Mouse (Mus musculus) cerebellum, adult 2 months (tissue): ENCODE data around the gene Spty2d1. TPM values are rescaled to one million over a fixed set of nuclear protein-coding genes. Genes with fewer than 3 reads are reported as not detected.

Experiments used
- DNase-seq, 2 experiments: peaks; one replicate each; pipeline ENCODE4 v3.0.0; 2021
- H3K27ac ChIP-seq: fragments of 200-500 bp; 2 replicates; pipeline ENCODE4 v1.5.1; 2012; ENCODE audit warnings: low read length, control low read depth, inconsistent platforms; ENCODE audit not compliant: insufficient read depth
- H3K27me3 ChIP-seq: fragments of 200-500 bp; 2 replicates; pipeline ENCODE4 v1.6.1; 2012; ENCODE audit warnings: inconsistent platforms, mild to moderate bottlenecking, low read length, moderate library complexity; ENCODE audit not compliant: control insufficient read depth, insufficient read depth
- H3K4me1 ChIP-seq: fragments of 200-500 bp; 2 replicates; pipeline ENCODE4 v1.6.1; 2011; ENCODE audit warnings: low read length; ENCODE audit not compliant: control insufficient read depth, insufficient read depth
- H3K4me3 ChIP-seq: fragments of 200-500 bp; replicated peaks from 2 replicates; pipeline ENCODE3; 2011; ENCODE audit warnings: mild to moderate bottlenecking, low read depth, low read length, control low read depth; ENCODE audit not compliant: insufficient read depth
- CTCF ChIP-seq: fragments of 200-500 bp; IDR thresholded peaks from 2 replicates; pipeline ENCODE4 v1.5.1; 2011; ENCODE audit warnings: low read depth, mild to moderate bottlenecking, control low read depth, low read length, moderate library complexity, borderline replicate concordance; ENCODE audit not compliant: insufficient read depth
- POLR2A ChIP-seq: fragments of 200-500 bp; IDR thresholded peaks from 2 replicates; pipeline ENCODE4 v1.6.1; 2011; ENCODE audit warnings: low read length, control low read depth, borderline replicate concordance; ENCODE audit not compliant: insufficient read depth
- whole genome bisulfite sequencing: fragments of 180-500 bp; shearing (Covaris S2); methylation state at CpG from one replicate; pipeline ENCODE4 v1.1.7; 2018; 5-methylcytosine and 5-hydroxymethylcytosine counted together
- polyA plus RNA-seq: library from polyadenylated mRNA; depleted of rRNA; stranded (reverse); fragments of >200 nt; gene quantifications from 2 replicates; pipeline ENCODE4 v1.2.3, GENCODE M21; 2012; rRNA removed

The Spty2d1 gene
- polyA plus RNA-seq, result 11.2 and 11.3 TPM in 2 replicates

DNA sequence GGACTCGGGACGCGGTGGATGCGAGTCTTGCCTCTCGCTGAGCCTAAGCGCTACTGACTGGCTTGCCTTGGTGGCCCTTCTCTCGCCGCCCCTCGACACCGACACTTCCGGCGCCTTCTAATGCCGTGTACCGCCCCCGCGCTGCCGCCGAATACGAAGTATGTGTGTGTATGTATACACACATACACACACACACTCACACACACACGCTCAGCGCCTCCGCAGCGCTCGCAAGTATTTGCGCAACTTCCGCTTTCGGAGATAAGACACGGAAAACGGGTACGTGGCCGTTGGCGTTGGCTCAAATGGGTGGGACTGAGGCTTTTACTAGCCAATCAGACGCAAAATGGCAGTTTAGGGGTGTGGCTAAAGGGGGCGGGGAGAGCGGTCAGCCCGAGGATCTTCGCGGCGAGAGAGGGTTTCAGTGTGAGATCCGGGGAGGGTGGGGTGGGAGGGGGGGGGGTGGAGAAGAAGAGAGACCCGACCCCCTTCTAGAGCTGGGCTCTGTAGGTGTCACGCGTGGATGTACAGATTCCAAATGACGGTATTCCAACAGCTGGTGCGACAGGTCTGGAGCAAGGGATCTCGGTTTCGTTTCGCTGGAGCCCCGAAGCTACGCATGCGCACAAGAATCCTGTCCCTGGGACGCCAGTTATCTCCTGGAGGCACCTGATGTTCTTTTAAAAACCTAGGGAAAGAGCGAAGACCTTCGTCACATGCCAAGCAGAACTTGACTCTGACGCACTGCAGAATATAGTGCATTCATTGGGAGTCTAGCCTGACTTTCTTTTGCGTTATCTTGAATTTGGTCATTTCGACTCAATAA, at the start of gene Spty2d1:
Spty2d1 (minus strand) TSS at position 244 of the 826 bp plus-strand sequence.
- Histone ChIP-seq H3K27ac (peak within 1 kb of the TSS; percentile 70), H3K27me3 (no peaks in the 10 kb centered on the region), H3K4me3 (peak within 1 kb of the TSS; percentile 86), H3K4me1 (peaks cover 5% of the 10 kb centered on the region)
- peak; percentile 98 to 100 for DNase-seq
- WGBS, result under 1% methylated on average over 57 of the region's 57 CpGs
- TF ChIP-seq POLR2A (peak; percentile 82), CTCF (no peak)

DNA sequence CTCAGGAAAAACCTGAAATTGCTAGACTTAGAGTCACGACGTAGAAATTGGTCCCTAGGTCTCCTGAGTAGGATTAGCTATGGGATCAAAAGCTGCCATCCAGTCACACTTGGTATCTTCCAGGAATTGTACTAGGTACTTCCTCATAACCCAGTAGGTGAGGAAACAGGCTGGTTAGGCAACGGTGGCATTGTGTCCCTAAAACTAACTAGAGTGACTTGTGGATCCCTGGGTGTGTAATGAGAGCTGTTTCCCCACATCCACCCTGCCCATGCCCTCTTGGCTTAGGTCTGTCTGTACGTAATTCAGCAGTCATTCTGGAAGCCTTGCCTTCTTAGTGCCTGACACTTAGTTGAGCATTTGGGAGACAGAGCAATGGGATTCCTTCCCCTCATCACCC, 48.1 kb upstream of the Spty2d1 start:
- H3K27me3 ChIP-seq, result no peaks in the 10 kb centered on the region
- no peak for TF ChIP-seq CTCF
- no peak for TF ChIP-seq POLR2A
- DNase-seq, result no peak
- no peak overlapping the region for H3K27ac ChIP-seq
- H3K4me3 ChIP-seq, result no peak overlapping the region
- WGBS, result 90% methylated on average over 4 of the region's 4 CpGs
- H3K4me1 ChIP-seq, result peaks cover 17% of the 10 kb centered on the region

DNA sequence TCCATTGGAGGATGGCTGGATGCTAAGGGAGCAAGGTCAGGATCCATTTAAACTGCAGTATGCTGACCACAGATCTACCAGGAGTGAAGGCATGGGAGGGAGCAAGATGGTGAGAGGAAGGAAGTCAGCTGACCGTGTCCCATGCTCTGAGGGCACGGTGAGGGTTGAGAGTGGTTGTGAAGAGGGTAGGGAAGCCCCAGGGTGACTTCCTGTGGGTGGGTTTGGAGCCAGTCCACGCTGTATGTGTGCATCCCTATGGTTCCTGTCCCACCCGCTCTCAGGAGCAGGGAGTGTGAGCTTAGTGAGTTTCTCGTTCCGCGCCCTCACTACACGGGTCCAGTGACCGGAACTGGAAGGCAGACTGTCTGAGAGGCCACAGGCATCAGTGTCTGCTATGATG, 47.5 kb upstream of the Spty2d1 start:
- H3K27me3 ChIP-seq, result no peaks in the 10 kb centered on the region
- 86% methylated on average over 9 of the region's 9 CpGs for WGBS
- no peak overlapping the region for H3K27ac ChIP-seq
- no peak for DNase-seq
- no peak overlapping the region for H3K4me3 ChIP-seq
- TF ChIP-seq POLR2A (no peak), CTCF (no peak)
- H3K4me1 ChIP-seq, result peaks cover 17% of the 10 kb centered on the region

DNA sequence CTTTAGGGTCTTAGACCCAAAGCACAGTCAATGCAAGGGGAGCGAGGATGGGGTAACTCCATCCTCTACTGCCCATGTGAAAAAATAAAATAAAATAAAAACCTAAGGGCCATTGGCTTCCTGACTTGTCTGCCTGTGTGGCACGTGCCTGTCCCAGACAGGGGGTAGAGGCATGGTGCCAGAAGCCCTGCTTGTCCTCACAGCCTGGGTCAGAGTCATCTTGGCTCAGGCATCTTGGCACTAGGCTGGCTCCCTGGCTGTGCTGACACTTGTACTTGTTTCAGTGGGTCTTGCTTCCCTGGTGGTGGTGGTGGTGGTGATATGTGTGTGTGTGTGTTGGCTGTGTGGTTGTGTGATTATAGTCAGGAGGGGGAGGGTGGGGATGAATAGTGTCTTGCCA, 46.5 kb upstream of the Spty2d1 start:
- TF ChIP-seq CTCF, result no peak
- DNase-seq, result peak; percentile 44 to 67
- WGBS, result 51% methylated on average over 2 of the region's 2 CpGs
- peaks cover 17% of the 10 kb centered on the region for H3K4me1 ChIP-seq
- no peaks in the 10 kb centered on the region for H3K27me3 ChIP-seq
- no peak overlapping the region for H3K4me3 ChIP-seq
- H3K27ac ChIP-seq, result no peak overlapping the region

DNA sequence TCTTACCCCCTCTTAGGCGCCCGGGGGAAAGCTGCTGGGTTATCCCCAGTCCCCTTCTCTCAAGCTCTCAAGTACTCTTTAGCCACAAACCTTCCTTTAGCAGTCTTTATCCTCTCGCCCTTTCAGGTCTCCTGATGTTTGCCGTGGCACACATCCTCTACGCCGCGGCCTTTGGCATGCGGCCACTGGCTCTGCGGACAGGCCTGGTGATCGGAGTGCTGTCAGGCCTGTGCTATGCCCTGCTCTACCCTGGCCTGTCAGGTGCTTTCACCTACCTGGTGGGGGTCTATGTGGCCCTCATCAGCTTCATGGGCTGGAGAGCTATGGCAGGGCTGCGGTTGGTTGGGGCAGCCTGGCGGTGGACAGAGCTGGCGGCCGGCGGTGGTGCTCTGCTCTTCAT, 45.1 kb upstream of the Spty2d1 start:
- DNase-seq, result no peak
- H3K4me1 ChIP-seq, result peaks cover 17% of the 10 kb centered on the region
- no peaks in the 10 kb centered on the region for H3K27me3 ChIP-seq
- TF ChIP-seq POLR2A (no peak), CTCF (no peak)
- no peak overlapping the region for H3K4me3 ChIP-seq
- 75% methylated on average over 15 of the region's 15 CpGs for WGBS
- H3K27ac ChIP-seq, result no peak overlapping the region

- DNase-seq, result peak; percentile 50 to 51
- WGBS, result 4% methylated on average over 3 of the region's 3 CpGs
- TF ChIP-seq POLR2A, result no peak
- TF ChIP-seq CTCF, result no peak
- Histone ChIP-seq H3K27ac (no peak overlapping the region), H3K4me3 (peak overlapping the region; percentile 4), H3K4me1 (peaks cover 17% of the 10 kb centered on the region), H3K27me3 (no peaks in the 10 kb centered on the region)
These were observed 44.1 kb upstream of the Spty2d1 start for GRCm38 (mm10) chr7:47052276-47052675.

GRCm38 (mm10) chr7:47051404-47052151, 43.4 kb upstream of the Spty2d1 start:
- peaks cover 17% of the 10 kb centered on the region for H3K4me1 ChIP-seq
- WGBS, result 30% methylated on average over 1 of the region's 2 CpGs
- no peak overlapping the region for H3K27ac ChIP-seq
- TF ChIP-seq POLR2A (no peak), CTCF (no peak)
- H3K4me3 ChIP-seq, result peak overlapping the region; percentile 99
- peak in 1 of 2 experiments; percentile 16 for DNase-seq
- no peaks in the 10 kb centered on the region for H3K27me3 ChIP-seq

- TF ChIP-seq CTCF, result no peak
- no peak for TF ChIP-seq POLR2A
- WGBS, result under 1% methylated on average over 33 of the region's 34 CpGs
- peak in 1 of 2 experiments; percentile 63 for DNase-seq
- Histone ChIP-seq H3K4me1 (peaks cover 17% of the 10 kb centered on the region), H3K4me3 (peak overlapping the region; percentile 99), H3K27me3 (no peaks in the 10 kb centered on the region), H3K27ac (peak overlapping the region; percentile 76)
These were observed 42.6 kb upstream of the Spty2d1 start for GRCm38 (mm10) chr7:47050766-47051165.
